Mouse (Mus musculus): ENCODE measurements at regions not wholly inside any gene's neighbourhood (a gene's known extent, or its start where the extent isn't known, plus 50 kb on each side); places are given as distances from the start of the nearest gene placed in this dataset.

- DNase-seq: no peak
- H3K27ac ChIP-seq (ENCODE audit: insufficient read depth, low read depth, low read length): no peak overlapping the region
- TF ChIP-seq CTCF (conservative IDR thresholded peaks at IDR 0.05; ENCODE audit: insufficient read depth, insufficient read length, low read depth, low read length) (no peak), POLR2A (IDR thresholded peaks at IDR 0.05; ENCODE audit: low read depth, low read length) (no peak)
- H3K4me1 ChIP-seq (ENCODE audit: control insufficient read depth, insufficient read depth, low read length): no peaks in the 10 kb centered on the region
- no peaks in the 10 kb centered on the region for H3K36me3 ChIP-seq (ENCODE audit: control insufficient read depth, insufficient read depth, low read length)
- H3K27me3 ChIP-seq (replicated peaks; ENCODE audit: control insufficient read depth, insufficient read depth, low read length): no peaks in the 10 kb centered on the region
- H3K4me3 ChIP-seq (ENCODE audit: insufficient read depth, low read depth, low read length): no peak overlapping the region
- WGBS: 83% methylated on average over 2 of the region's 2 CpGs
Observed at GRCm38 (mm10) chr2:136617138-136617537, 96.1 kb upstream of the Snap25 start.

- 45% methylated on average over 2 of the region's 2 CpGs for WGBS
- Histone ChIP-seq H3K4me3 (ENCODE audit: insufficient read depth, low read depth, low read length) (no peak overlapping the region), H3K27ac (ENCODE audit: insufficient read depth, low read depth, low read length) (no peak overlapping the region), H3K36me3 (ENCODE audit: control insufficient read depth, insufficient read depth, low read length) (no peaks in the 10 kb centered on the region), H3K4me1 (ENCODE audit: control insufficient read depth, insufficient read depth, low read length) (no peaks in the 10 kb centered on the region), H3K27me3 (replicated peaks; ENCODE audit: control insufficient read depth, insufficient read depth, low read length) (no peaks in the 10 kb centered on the region)
- no peak for TF ChIP-seq POLR2A (IDR thresholded peaks at IDR 0.05; ENCODE audit: low read depth, low read length)
- no peak for DNase-seq
Observed at GRCm38 (mm10) chr2:136618114-136618513, 95.1 kb upstream of the Snap25 start.

- TF ChIP-seq CTCF (conservative IDR thresholded peaks at IDR 0.05; ENCODE audit: insufficient read depth, insufficient read length, low read depth, low read length) (no peak), POLR2A (IDR thresholded peaks at IDR 0.05; ENCODE audit: low read depth, low read length) (no peak)
- no peaks in the 10 kb centered on the region for H3K36me3 ChIP-seq (ENCODE audit: control insufficient read depth, insufficient read depth, low read length)
- no peaks in the 10 kb centered on the region for H3K27me3 ChIP-seq (replicated peaks; ENCODE audit: control insufficient read depth, insufficient read depth, low read length)
- 64% methylated on average over 4 of the region's 4 CpGs for WGBS
- no peak overlapping the region for H3K27ac ChIP-seq (ENCODE audit: insufficient read depth, low read depth, low read length)
- H3K4me3 ChIP-seq (ENCODE audit: insufficient read depth, low read depth, low read length): no peak overlapping the region
- DNase-seq: no peak
- H3K4me1 ChIP-seq (ENCODE audit: control insufficient read depth, insufficient read depth, low read length): no peaks in the 10 kb centered on the region
Observed at GRCm38 (mm10) chr2:136620309-136620708, 92.9 kb upstream of the Snap25 start.

- no peaks in the 10 kb centered on the region for H3K4me1 ChIP-seq (ENCODE audit: control insufficient read depth, insufficient read depth, low read length)
- H3K27ac ChIP-seq (ENCODE audit: insufficient read depth, low read depth, low read length): no peak overlapping the region
- 94% methylated on average over 4 of the region's 4 CpGs for WGBS
- H3K36me3 ChIP-seq (ENCODE audit: control insufficient read depth, insufficient read depth, low read length): no peaks in the 10 kb centered on the region
- no peak overlapping the region for H3K4me3 ChIP-seq (ENCODE audit: insufficient read depth, low read depth, low read length)
- H3K27me3 ChIP-seq (replicated peaks; ENCODE audit: control insufficient read depth, insufficient read depth, low read length): no peaks in the 10 kb centered on the region
- no peak for TF ChIP-seq CTCF (conservative IDR thresholded peaks at IDR 0.05; ENCODE audit: insufficient read depth, insufficient read length, low read depth, low read length)
- no peak for TF ChIP-seq POLR2A (IDR thresholded peaks at IDR 0.05; ENCODE audit: low read depth, low read length)
- no peak for DNase-seq
Observed at GRCm38 (mm10) chr2:136620969-136621368, 92.3 kb upstream of the Snap25 start.

- no peak for DNase-seq
- H3K27ac ChIP-seq (ENCODE audit: insufficient read depth, low read depth, low read length): no peak overlapping the region
- no peaks in the 10 kb centered on the region for H3K27me3 ChIP-seq (replicated peaks; ENCODE audit: control insufficient read depth, insufficient read depth, low read length)
- 62% methylated on average over 5 of the region's 5 CpGs for WGBS
- no peak for TF ChIP-seq CTCF (conservative IDR thresholded peaks at IDR 0.05; ENCODE audit: insufficient read depth, insufficient read length, low read depth, low read length)
- TF ChIP-seq POLR2A (IDR thresholded peaks at IDR 0.05; ENCODE audit: low read depth, low read length): no peak
- H3K36me3 ChIP-seq (ENCODE audit: control insufficient read depth, insufficient read depth, low read length): no peaks in the 10 kb centered on the region
- H3K4me1 ChIP-seq (ENCODE audit: control insufficient read depth, insufficient read depth, low read length): no peaks in the 10 kb centered on the region
- no peak overlapping the region for H3K4me3 ChIP-seq (ENCODE audit: insufficient read depth, low read depth, low read length)
Observed at GRCm38 (mm10) chr2:136623808-136624489, 89.3 kb upstream of the Snap25 start.

GRCm38 (mm10) chr2:136624490-136624850, 88.8 kb upstream of the Snap25 start:
- no peak for DNase-seq
- Histone ChIP-seq H3K4me3 (ENCODE audit: insufficient read depth, low read depth, low read length) (no peak overlapping the region), H3K27ac (ENCODE audit: insufficient read depth, low read depth, low read length) (no peak overlapping the region), H3K27me3 (replicated peaks; ENCODE audit: control insufficient read depth, insufficient read depth, low read length) (no peaks in the 10 kb centered on the region), H3K4me1 (ENCODE audit: control insufficient read depth, insufficient read depth, low read length) (no peaks in the 10 kb centered on the region), H3K36me3 (ENCODE audit: control insufficient read depth, insufficient read depth, low read length) (no peaks in the 10 kb centered on the region)
- TF ChIP-seq CTCF (conservative IDR thresholded peaks at IDR 0.05; ENCODE audit: insufficient read depth, insufficient read length, low read depth, low read length) (no peak), POLR2A (IDR thresholded peaks at IDR 0.05; ENCODE audit: low read depth, low read length) (no peak)

- no peak for DNase-seq
- TF ChIP-seq POLR2A (IDR thresholded peaks at IDR 0.05; ENCODE audit: low read depth, low read length) (no peak), CTCF (conservative IDR thresholded peaks at IDR 0.05; ENCODE audit: insufficient read depth, insufficient read length, low read depth, low read length) (no peak)
- Histone ChIP-seq H3K36me3 (ENCODE audit: control insufficient read depth, insufficient read depth, low read length) (no peaks in the 10 kb centered on the region), H3K4me1 (ENCODE audit: control insufficient read depth, insufficient read depth, low read length) (no peaks in the 10 kb centered on the region), H3K4me3 (ENCODE audit: insufficient read depth, low read depth, low read length) (no peak overlapping the region), H3K27me3 (replicated peaks; ENCODE audit: control insufficient read depth, insufficient read depth, low read length) (no peaks in the 10 kb centered on the region), H3K27ac (ENCODE audit: insufficient read depth, low read depth, low read length) (no peak overlapping the region)
- WGBS: 75% methylated on average over 3 of the region's 3 CpGs
Observed at GRCm38 (mm10) chr2:136646917-136647316, 66.3 kb upstream of the Snap25 start.

Measured in kidney, adult 2 months (tissue).